Mouse (Mus musculus): ENCODE measurements around the gene Lrrc36.

DNA sequence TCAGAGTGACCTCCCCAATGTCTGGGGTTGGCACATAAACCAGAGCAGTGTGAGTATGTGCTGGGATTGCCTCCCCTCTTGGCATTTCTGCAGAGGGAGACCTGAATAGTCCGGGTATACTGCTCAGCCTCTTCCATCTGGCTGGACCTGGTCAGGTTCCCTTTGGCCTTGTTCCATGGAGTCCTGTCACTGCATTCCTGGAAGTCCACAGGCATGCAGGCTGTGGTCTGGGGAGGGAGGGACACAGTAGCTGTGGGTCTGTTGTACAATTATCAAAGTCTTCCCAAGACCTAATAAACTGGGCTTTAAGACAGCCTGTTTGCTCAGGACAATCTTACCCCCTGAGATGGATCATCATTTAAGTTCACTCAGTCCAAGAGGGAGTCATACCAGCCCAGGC is 26.2 kb upstream of the Lrrc36 start:
- TF ChIP-seq ZC3H11A (IDR thresholded peaks at IDR 0.05; ENCODE audit: borderline replicate concordance, low read depth, low read length) (no peak), MAFK (IDR thresholded peaks at IDR 0.05; ENCODE audit: insufficient read depth, low read depth, low read length) (no peak), HCFC1 (IDR thresholded peaks at IDR 0.05; ENCODE audit: borderline replicate concordance, insufficient read depth, low read length) (no peak), ZNF384 (IDR thresholded peaks at IDR 0.05; ENCODE audit: low read depth, low read length) (no peak), CHD2 (IDR thresholded peaks at IDR 0.05; ENCODE audit: low read depth, low read length) (no peak)

Measured in ES-E14 (cell line).